Mouse (Mus musculus) cortical plate, adult 2 months (tissue): Measurements from ENCODE around the gene P4hb.

ENCODE experiments used
- CTCF ChIP-seq: fragments of 200-500 bp; IDR thresholded peaks from 2 replicates; pipeline ENCODE4 v1.5.1; 2011; ENCODE audit warnings: mild to moderate bottlenecking, control low read depth, low read length; ENCODE audit not compliant: insufficient read depth; ENCODE audit errors: extremely low read depth
- POLR2A ChIP-seq: fragments of 200-500 bp; IDR thresholded peaks from 2 replicates; pipeline ENCODE4 v1.6.1; 2011; ENCODE audit warnings: mild to moderate bottlenecking, low read length, control low read depth; ENCODE audit not compliant: insufficient read depth; ENCODE audit errors: extremely low read depth

DNA sequence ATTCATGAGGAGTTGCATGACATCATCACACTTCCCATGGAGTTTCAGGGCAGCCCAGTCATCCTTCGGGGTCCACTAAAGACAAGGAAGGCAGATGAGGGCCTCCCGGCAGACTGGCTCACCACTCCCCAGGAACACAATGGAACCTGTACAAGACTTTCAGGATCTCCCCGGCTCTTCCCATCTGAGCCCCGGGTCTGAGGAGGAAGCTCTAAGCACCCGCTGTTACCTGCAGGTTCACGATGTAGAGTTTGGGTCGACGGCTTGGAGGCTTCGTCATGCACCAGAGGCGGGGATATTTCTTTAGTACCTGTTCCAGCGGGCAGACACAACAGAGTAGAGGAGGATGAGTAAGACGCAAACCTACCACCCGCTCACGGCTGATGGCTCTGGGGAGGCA lies 47.1 kb upstream of the P4hb start:
- TF ChIP-seq POLR2A = no peak
- TF ChIP-seq CTCF = no peak
